Mouse (Mus musculus) megakaryocyte, embryonic 14.5 days (primary cell): ENCODE measurements around the gene Clcc1. TPM values are rescaled to one million over a fixed set of nuclear protein-coding genes. Genes with fewer than 3 reads are reported as not detected.
"Not testable (repeated sequence)": the region's sequence is repeated elsewhere in the genome, so short reads cannot be mapped to it uniquely, and the experiment has no call there.

Experiments
- H3K27me3 ChIP-seq: replicated peaks from 2 replicates; pipeline ENCODE3; 2012; ENCODE audit warnings: inconsistent platforms
- H3K36me3 ChIP-seq: replicated peaks from 2 replicates; pipeline ENCODE3; 2012; ENCODE audit warnings: low read length, inconsistent platforms, mixed read lengths
- H3K4me1 ChIP-seq: 2 replicates; pipeline ENCODE4 v1.6.1; 2012; ENCODE audit warnings: inconsistent platforms
- H3K4me3 ChIP-seq: replicated peaks from 2 replicates; pipeline ENCODE3; 2012; ENCODE audit warnings: moderate library complexity, mild to moderate bottlenecking, inconsistent platforms
- H3K9me3 ChIP-seq: 2 replicates; pipeline ENCODE4 v1.6.1; 2012; ENCODE audit warnings: inconsistent platforms
- FLI1 ChIP-seq: IDR thresholded peaks from 2 replicates; pipeline ENCODE4 v1.6.1; 2012; ENCODE audit warnings: low read length, inconsistent platforms, mixed read lengths
- GATA1 ChIP-seq: IDR thresholded peaks from 3 replicates; pipeline ENCODE4 v1.6.1; 2012; ENCODE audit warnings: mixed read lengths, low read length, inconsistent platforms, borderline replicate concordance
- polyA plus RNA-seq: library from polyadenylated mRNA; stranded (reverse); fragments of >175 nt; gene quantifications from 2 replicates; pipeline ENCODE4 v1.2.3, GENCODE M21; 2012; ENCODE audit warnings: low replicate concordance; ENCODE audit not compliant: insufficient read depth

Clcc1 gene
- 1.1 and 8.2 TPM in 2 replicates for polyA plus RNA-seq

DNA sequence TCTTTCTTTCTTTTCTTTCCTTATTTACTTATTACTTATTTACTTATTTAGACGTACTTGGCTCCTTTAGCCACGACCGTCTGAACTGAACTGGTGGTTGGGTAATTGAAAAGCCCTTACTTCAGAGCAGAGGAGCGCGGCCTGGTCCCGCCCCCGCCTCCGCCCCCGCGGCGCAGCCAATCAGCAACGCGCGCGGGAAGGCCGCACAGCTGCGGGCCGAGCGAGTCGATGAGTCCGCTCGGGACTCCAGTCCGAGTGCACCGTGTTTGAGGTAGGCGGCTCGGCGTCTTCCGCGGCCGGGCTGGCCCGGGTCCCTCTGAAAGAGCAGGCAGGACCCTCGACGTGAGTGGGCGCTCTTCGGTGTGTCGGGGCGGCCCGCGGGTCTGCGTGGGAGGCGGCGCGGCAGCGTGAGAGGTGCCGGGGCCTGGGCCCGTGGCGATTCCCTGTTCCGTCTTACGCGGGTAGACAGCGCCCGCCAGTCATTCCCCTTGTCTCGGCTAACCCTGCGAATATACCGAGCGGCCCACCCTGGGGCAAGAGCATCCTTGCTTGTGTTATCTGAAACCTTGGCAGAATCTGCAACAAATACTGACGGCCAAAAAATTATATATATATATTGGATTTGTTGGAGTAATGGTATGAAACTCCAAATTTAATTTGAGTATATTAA lies at the start of gene Clcc1:
Gene Clcc1, plus strand, starts transcription at position 204 of the 670 bp plus-strand sequence.
- Histone ChIP-seq H3K36me3 (peaks cover 12% of the 10 kb centered on the region), H3K4me1 (peaks cover 29% of the 10 kb centered on the region), H3K4me3 (peak within 1 kb of the TSS; percentile 97), H3K9me3 (peaks cover 6% of the 10 kb centered on the region; the same call in 1 of the 2 replicates), H3K27me3 (peaks cover 2% of the 10 kb centered on the region)
- no peak for TF ChIP-seq GATA1
- TF ChIP-seq FLI1 = no peak

DNA sequence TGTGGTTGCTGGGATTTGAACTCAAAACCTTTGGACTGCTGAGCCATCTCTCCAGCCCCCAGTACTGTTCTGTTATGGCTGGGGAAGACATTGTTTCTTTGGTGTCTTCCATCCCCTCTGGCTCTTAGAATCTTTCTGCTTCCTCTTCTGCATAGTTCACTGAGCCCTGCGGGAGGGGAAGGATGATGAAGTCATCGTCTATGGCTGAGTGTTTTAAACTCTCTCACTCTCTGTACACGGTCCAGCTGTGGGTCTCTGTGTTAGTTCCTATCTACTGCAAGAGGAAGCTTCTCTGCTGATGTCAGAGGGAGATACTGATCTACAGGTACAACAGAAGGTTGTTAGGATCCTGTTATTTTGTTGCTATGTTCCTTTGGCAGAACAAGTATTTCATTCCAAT lies 44.8 kb upstream of the Clcc1 start:
- Histone ChIP-seq H3K36me3 (peaks cover 5% of the 10 kb centered on the region), H3K4me3 (no peak overlapping the region), H3K27me3 (no peaks in the 10 kb centered on the region), H3K9me3 (no peaks in the 10 kb centered on the region), H3K4me1 (peaks cover 4% of the 10 kb centered on the region; the same call in 1 of the 2 replicates)
- TF ChIP-seq FLI1 (no peak), GATA1 (no peak)

DNA sequence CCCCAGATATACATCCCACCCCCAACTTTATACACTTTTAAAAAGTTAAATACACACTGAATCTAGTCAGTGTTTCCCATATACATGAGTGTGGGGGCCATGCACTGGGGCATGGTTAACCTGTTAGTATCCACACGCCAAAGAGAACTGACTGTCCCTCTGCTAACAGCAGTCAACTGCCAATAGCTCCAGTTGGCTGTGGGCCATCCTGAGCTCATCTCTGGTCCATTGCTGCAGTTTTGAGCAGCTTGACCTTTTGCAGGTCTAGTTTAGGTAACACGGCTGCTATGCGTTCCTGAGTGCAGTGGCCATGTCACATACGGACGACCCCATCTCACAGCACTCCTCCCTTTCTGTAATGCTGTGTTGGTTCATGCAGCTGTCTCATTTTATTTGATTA lies 19.0 kb upstream of the Clcc1 start:
- TF ChIP-seq GATA1 (no peak), FLI1 (no peak)
- no peaks in the 10 kb centered on the region for H3K9me3 ChIP-seq
- H3K4me3 ChIP-seq = no peak overlapping the region
- H3K36me3 ChIP-seq = peaks cover 2% of the 10 kb centered on the region
- no peaks in the 10 kb centered on the region for H3K27me3 ChIP-seq
- no peaks in the 10 kb centered on the region for H3K4me1 ChIP-seq

DNA sequence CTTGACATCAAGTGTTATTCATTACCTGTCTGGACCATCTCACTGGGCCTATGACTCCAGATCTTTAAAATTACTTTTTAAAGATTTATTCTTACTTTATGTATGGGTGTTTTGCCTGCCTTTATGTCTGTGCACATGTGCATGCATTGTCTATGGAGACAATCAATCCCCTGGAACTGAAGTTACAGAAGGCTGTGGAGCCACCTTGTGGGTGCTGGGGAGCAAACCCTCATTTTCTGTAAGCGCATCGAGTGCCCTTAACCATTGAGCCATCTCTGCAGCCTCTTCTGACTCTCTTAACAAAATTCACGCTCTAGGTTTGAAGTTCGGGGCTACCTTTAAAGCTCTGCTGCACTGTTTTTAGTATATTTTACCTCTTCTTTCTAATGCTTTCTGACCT lies 14.3 kb upstream of the Clcc1 start:
- H3K36me3 ChIP-seq = peaks cover 5% of the 10 kb centered on the region

DNA sequence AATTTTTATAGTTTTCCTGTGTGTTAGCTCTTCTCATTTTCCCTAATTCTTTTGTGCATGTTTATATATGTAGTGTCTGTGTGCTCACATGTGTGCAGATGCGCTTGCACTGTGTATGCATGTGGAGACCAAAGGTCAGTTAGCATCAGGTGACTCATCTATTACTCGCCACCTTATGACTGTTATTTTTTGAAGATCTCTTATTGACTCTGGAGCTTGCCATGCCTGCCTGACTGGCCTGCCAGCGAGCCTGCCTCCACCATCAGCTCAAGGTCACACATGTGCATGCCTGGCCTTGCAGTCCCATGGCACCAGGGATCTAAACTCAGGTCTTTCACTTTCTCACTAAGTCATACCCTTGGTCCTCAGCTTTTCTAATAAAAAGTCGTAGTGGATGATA lies 12.7 kb upstream of the Clcc1 start:
- peaks cover 4% of the 10 kb centered on the region; the same call in 1 of the 2 replicates for H3K4me1 ChIP-seq
- H3K27me3 ChIP-seq = no peaks in the 10 kb centered on the region
- H3K4me3 ChIP-seq = no peak overlapping the region
- no peaks in the 10 kb centered on the region for H3K9me3 ChIP-seq
- TF ChIP-seq FLI1 (no peak), GATA1 (no peak)
- H3K36me3 ChIP-seq = peaks cover 5% of the 10 kb centered on the region

More for the DNA sequence above, 14.3 kb upstream of the Clcc1 start:
- no peak for TF ChIP-seq FLI1
- no peak overlapping the region for H3K4me3 ChIP-seq
- peaks cover 4% of the 10 kb centered on the region; the same call in 1 of the 2 replicates for H3K4me1 ChIP-seq
- no peaks in the 10 kb centered on the region for H3K9me3 ChIP-seq
- no peaks in the 10 kb centered on the region for H3K27me3 ChIP-seq

DNA sequence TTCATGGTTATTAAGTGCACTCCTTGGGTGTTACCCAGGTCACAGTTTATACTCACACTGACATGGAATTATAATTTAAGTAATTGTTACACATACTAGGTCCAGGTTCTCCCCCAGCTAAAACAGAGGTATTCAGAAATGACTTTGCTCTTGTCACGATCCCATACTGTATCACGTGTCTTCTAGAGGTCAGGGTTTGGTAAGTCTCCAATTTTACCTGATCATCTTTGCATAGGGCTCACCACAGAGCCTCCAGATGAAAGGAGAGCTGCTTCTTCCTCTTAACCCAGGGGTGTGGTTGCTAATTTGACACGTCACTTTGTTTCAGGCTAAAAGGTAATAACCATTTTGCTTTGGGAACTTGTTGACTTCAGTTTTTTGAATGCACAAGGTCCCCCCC lies 8.9 kb upstream of the Clcc1 start:
- peaks cover 12% of the 10 kb centered on the region for H3K4me1 ChIP-seq
- TF ChIP-seq FLI1 = no peak
- TF ChIP-seq GATA1 = no peak

DNA sequence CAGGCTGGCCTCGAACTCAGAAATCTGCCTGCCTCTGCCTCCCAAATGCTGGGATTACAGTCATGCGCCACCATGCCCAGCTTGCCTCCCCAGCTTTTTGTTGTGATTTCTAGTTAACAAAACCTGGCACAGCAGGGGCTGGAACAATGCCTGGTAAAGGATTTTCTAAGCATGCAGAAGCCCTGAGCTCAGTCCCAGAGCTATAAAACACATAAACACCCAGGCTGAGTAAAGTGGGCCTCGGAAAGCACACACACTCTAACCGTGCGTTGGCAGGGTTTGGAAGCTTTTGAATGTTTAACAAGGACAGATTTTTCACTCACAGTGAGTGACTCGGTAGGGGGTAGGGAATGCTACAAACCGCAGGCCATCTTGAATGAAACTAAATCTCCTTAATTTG lies 7.7 kb upstream of the Clcc1 start:
- Histone ChIP-seq H3K4me1 (peaks cover 12% of the 10 kb centered on the region), H3K36me3 (peaks cover 5% of the 10 kb centered on the region), H3K9me3 (peaks cover 6% of the 10 kb centered on the region; the same call in 1 of the 2 replicates), H3K27me3 (peaks cover 2% of the 10 kb centered on the region), H3K4me3 (no peak overlapping the region)
- TF ChIP-seq GATA1 = no peak
- TF ChIP-seq FLI1 = no peak

More for the DNA sequence above, 8.9 kb upstream of the Clcc1 start:
- no peaks in the 10 kb centered on the region for H3K9me3 ChIP-seq
- H3K36me3 ChIP-seq = peaks cover 5% of the 10 kb centered on the region
- no peak overlapping the region for H3K4me3 ChIP-seq
- no peaks in the 10 kb centered on the region for H3K27me3 ChIP-seq

DNA sequence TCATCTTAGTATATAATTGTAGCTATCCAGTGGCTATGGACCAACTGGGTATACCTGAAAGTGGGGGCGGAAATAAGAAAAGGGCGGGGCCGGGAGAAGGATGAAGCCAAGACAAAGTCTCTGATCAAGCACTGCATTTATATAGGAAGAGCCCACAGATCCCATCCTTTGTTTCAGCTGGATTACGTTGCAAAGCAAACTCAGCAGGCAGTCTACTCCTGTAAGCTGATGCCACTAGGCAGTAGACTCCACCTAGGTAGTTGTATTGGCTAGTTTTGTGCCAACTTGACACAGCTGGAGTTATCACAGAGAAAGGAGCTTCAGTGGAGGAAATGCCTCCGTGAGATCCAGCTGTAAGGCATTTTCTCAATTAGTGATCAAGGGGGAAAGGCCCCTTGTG lies 6.0 kb upstream of the Clcc1 start:
- H3K27me3 ChIP-seq, H3K9me3 ChIP-seq, H3K36me3 ChIP-seq, H3K4me3 ChIP-seq: not testable (repeated sequence)
- H3K4me1 ChIP-seq = peaks cover 15% of the 10 kb centered on the region

DNA sequence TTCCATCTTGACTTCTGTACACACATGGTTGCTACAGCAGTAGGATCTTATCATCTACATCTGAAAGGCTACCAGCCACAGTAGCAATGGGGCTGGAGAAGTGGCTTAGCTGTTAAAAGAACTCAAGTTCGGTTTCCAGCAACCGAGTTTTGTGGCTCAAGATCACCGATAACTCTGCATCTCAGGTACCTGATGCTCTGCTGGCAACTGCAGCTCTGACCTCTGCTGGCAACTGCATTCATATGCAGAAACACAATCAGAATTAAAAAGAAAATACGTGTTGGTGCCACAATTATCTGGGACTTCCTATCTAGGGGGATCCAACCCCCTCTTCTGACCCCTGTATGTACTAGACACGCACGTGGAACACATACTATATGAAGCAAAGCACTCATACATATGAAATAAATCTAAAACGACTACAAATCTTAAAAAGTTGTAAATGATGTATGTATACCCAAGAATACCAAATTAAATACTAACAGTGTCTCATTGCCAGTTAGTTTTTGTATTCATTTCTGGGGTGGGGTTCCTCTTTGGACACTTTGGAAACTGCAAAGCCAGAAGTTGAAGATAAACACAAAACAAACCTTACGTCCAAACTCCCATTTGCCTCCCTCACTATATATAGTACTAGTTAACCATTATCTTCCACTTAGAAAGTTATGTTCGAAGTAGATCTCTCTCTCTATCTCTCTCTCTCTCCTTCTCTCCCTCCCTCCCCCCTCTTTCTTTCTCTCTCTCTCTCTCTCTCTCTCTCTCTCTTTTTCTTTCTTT lies 659 bp upstream of the Clcc1 start:
- Histone ChIP-seq H3K4me3 (peak overlapping the region; percentile 88), H3K36me3 (peaks cover 4% of the 10 kb centered on the region), H3K4me1 (peaks cover 29% of the 10 kb centered on the region), H3K27me3 (peaks cover 2% of the 10 kb centered on the region), H3K9me3 (peaks cover 6% of the 10 kb centered on the region; the same call in 1 of the 2 replicates)
- TF ChIP-seq FLI1 = no peak
- no peak for TF ChIP-seq GATA1

DNA sequence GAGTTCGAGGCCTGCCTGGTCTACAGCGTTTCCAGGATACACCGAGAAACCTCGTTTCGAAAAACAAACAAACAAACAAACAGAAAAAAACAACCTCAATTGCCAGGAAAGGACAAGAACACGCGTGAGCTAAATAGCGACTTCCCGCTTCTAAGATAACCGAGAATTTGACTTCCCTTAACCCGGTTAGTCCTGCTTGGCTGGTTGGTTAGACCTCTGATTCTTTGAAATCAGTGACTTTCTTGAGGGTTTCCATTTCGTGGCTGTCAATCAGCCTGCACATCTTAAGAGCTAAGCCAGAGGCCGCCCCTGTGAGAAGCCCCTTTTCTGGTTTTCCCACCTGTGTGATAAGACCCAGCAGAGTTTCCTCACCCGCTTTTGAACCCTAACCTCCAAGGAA lies 853 bp downstream of the Clcc1 start:
- Histone ChIP-seq H3K9me3 (peaks cover 6% of the 10 kb centered on the region; the same call in 1 of the 2 replicates), H3K4me1 (peaks cover 29% of the 10 kb centered on the region), H3K4me3 (peak overlapping the region; percentile 97), H3K27me3 (peaks cover 2% of the 10 kb centered on the region), H3K36me3 (peaks cover 17% of the 10 kb centered on the region)
- no peak for TF ChIP-seq FLI1
